Mouse (Mus musculus) gastrocnemius, adult 2 months (tissue): Measurements from ENCODE around the gene Dmd. TPM values are rescaled to one million over a fixed set of nuclear protein-coding genes. Genes with fewer than 3 reads are reported as not detected.

ENCODE experiments used
- DNase-seq: peaks from one replicate; pipeline ENCODE4 v3.0.0; 2022
- H3K27ac ChIP-seq: fragments of 200-600 bp; 2 replicates; pipeline ENCODE4 v1.8.1; 2022; ENCODE audit warnings: mild to moderate bottlenecking
- H3K4me3 ChIP-seq: fragments of 200-600 bp; 2 replicates; pipeline ENCODE4 v1.8.1; 2022; ENCODE audit warnings: mild to moderate bottlenecking, moderate library complexity
- CTCF ChIP-seq: fragments of 200-600 bp; IDR thresholded peaks from 2 replicates; pipeline ENCODE4 v1.8.1; 2022; ENCODE audit warnings: antibody characterized with exemption, mild to moderate bottlenecking, moderate library complexity
- intact Hi-C: fragments of 180-260 bp; cut with DNase I; formaldehyde crosslinking; loops from one replicate; pipeline ENCODE4 v1.15.1; 2025
- total RNA-seq, 2 experiments: library from RNA; stranded (reverse); gene quantifications; 2 replicates each; pipeline ENCODE4 v1.2.3; 2021

The Dmd gene
- total RNA-seq, 2 experiments from 2014 or later, result 103 to 111 TPM

DNA sequence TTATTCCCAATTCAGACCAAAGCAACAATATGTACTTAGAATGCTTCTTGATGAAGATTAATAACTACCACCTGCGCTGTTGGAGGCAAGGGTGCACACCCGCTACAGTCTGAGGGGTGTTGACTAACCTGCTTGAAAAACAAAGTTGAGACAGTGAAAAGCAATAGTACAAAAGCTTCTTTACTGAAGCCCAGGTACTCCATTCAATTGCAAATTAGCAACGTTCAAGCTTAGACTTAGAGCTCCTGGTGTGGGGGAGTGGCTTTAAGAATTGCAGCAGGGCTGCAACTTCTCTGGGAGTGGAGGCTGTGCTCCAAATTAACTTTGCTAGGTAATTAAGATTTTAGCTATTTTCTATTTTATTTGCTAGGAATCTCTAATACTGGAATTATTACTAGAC is 1495.3 kb downstream of the Dmd start:
- TF ChIP-seq CTCF, result no peak
- intact Hi-C loops, result no loop called here
- no peak overlapping the region for H3K4me3 ChIP-seq
- no peak overlapping the region for H3K27ac ChIP-seq
- DNase-seq, result no peak

DNA sequence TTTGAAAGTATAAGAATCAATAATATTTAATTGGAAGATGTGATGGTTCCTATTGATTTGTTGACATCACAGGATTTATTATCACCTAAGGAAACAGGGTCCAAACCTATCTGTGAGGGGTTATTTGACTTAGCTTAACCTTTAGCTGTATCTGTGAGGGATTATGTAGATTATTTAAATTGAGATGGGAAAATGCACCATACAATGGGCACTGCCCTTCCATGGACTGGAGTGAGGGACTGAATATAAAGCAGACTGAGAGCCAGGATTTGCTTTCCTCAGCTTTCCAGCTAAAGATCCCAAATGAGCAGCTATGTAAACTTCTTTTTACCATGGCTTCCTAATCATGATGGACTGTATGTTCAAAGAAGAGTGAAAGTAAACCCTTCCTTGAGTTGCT is 1496.0 kb downstream of the Dmd start:
- Histone ChIP-seq H3K4me3 (no peak overlapping the region), H3K27ac (no peak overlapping the region)
- DNase-seq, result no peak
- intact Hi-C loops, result no loop called here
- no peak for TF ChIP-seq CTCF

DNA sequence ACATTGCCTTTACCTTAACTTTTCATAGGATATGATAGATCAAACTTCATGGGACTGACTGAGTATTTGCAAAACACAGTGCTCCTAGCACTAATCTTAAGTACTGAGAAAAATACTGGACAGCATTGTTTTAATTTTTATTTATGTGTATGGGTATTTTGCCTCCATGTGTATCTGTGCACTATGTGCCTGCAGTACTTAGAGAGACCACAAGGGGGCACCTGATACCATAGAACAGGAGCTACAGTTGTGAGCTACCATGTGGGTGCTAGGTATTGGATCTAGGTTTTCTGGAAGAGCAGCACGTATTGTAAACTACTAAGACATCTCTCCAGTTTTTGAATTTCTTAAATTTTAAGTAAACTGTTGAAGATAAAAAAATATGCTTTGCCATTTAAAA is 1505.8 kb downstream of the Dmd start:
- H3K27ac ChIP-seq, result no peak overlapping the region
- no peak for DNase-seq
- TF ChIP-seq CTCF, result peak; percentile 65
- intact Hi-C loops, result no loop called here
- H3K4me3 ChIP-seq, result no peak overlapping the region

DNA sequence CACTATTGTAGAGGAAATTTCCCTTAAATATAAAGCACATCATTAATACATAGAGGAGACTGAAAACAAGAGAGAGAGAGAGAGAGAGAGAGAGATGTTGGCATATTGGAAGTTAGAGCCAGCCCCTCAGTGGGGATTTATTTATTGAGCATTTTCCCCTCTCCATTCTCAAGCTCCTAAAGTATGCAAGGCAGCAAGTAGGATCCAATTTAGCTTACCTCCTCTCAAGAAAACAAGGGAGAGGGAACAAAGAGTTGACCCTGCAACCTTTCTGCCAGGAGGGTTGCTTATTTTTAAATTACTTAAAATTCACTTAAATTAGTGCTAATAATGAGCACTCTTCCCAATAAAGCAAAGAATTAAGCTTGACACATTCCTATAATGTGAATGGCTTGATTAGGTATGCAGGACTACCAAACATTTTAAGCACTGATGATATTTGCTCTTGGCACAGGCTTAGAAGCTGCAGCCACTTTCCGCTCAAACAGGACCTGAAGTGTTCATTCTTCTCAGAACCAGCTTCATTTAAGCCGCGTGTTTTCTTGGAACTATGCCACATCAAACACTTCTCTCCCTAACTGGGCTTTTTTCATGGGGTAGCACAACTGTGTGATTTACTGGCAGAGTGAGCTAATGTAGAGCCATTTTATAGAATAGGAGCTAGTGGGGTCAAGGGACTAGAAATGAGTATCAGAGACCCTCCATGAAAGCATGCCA is 1566.1 kb downstream of the Dmd start:
- intact Hi-C loops, result no loop called here
- Histone ChIP-seq H3K27ac (no peak overlapping the region), H3K4me3 (no peak overlapping the region)
- TF ChIP-seq CTCF, result no peak
- DNase-seq, result no peak

DNA sequence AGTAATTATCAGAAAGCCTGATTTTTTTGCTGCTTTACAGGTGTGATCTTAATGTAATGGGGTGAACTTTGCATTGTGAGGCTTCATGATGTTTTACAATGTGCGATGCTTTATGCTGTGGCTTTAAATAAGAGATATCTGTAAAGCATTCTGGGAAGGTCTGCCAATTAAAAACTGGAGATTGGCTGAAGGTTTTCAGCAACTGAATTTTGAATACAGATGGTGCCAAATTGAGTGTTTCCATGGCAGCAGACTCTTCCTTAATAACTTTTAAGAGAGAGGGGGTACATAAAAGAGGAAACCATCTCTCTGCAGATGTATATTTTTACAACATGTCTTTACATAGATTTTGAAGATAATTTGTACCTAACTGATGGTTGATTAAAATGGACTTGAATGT is 1603.3 kb downstream of the Dmd start:
- no peak overlapping the region for H3K4me3 ChIP-seq
- intact Hi-C loops, result no loop called here
- DNase-seq, result no peak
- TF ChIP-seq CTCF, result no peak
- H3K27ac ChIP-seq, result no peak overlapping the region

DNA sequence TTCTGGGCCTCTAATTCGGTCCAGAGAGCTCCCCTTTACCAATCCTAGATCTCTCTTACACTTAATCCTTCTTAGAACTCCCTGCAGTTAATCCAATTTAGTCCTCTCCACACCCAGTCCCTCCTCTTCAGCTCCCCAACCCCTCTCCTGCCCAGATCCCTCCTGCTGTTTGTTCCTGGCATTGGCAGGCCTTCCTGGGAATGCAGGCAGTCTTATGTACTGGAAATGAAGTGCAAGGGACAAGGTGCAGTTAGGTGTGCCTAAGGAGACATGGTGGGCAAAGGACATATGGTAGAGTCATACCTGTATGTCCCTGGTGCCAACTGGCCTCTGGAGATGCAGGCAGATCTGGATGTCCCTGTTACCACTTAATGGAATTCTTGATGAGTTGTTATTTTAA is 1604.8 kb downstream of the Dmd start:
- DNase-seq, result no peak
- intact Hi-C loops, result no loop called here
- Histone ChIP-seq H3K4me3 (no peak overlapping the region), H3K27ac (no peak overlapping the region)
- no peak for TF ChIP-seq CTCF

DNA sequence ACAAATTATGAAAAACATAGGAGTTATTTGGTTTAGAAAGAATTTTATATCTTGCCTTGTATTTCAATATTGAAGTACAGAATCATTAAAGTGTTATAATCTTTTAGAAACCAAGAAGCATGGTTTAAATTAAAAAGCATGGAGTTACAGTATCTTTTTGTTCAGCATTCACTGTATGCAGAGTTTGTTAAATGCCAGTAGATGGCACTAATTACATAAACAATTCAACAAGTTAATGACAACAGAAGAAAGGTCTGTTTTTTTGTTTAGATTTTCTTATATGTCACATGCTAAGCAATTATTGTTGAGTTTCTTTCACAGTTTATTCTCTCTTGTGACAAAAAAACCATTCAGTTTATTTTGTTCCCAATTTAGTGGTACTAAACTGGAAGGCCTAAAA is 1649.8 kb downstream of the Dmd start:
- H3K4me3 ChIP-seq, result no peak overlapping the region
- no peak for DNase-seq
- intact Hi-C loops, result no loop called here
- no peak overlapping the region for H3K27ac ChIP-seq
- TF ChIP-seq CTCF, result peak; percentile 17; the same call in 1 of the 2 replicates

DNA sequence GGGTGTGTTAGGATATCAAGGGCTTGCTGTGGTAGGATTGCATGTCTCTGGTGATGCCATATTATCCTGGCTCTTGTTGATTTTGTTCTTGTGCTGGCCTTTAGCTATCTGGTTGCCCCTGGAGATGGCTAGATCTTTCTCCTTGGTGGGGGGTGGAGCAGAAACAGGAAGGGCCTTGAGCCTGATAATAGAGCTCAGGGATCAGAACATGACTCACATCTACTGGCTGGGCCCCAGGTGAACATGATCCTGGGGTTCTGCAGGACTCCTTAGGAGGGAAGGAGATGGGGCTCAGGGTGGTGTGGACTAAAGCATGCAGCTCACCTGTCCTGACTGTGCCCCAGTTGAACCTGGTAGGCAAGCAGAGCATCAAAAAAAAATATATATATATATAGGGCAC is 1691.8 kb downstream of the Dmd start:
- TF ChIP-seq CTCF, result no peak
- no peak overlapping the region for H3K4me3 ChIP-seq
- H3K27ac ChIP-seq, result no peak overlapping the region
- intact Hi-C loops, result no loop called here
- DNase-seq, result no peak

DNA sequence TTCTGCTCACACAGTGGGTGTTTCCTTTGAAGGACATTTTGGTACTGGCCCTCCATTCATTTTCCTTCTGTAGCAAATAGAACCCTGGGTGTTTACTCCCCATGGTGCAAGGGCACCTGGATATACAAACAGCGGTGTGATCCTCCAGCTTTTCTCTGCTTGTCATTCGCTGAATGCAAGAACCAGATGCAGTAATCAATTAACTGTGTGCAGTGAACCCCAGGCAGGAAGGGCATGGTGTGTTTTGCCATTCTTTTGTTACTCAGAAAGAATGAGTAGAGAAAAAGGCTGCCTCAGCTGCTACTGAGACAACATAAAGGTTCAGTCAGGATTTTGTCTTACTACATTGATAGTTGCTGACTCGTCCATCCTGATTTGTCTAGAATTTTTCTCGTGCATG is 1799.0 kb downstream of the Dmd start:
- no peak for DNase-seq
- intact Hi-C loops, result no loop called here
- no peak overlapping the region for H3K4me3 ChIP-seq
- no peak for TF ChIP-seq CTCF
- H3K27ac ChIP-seq, result no peak overlapping the region

DNA sequence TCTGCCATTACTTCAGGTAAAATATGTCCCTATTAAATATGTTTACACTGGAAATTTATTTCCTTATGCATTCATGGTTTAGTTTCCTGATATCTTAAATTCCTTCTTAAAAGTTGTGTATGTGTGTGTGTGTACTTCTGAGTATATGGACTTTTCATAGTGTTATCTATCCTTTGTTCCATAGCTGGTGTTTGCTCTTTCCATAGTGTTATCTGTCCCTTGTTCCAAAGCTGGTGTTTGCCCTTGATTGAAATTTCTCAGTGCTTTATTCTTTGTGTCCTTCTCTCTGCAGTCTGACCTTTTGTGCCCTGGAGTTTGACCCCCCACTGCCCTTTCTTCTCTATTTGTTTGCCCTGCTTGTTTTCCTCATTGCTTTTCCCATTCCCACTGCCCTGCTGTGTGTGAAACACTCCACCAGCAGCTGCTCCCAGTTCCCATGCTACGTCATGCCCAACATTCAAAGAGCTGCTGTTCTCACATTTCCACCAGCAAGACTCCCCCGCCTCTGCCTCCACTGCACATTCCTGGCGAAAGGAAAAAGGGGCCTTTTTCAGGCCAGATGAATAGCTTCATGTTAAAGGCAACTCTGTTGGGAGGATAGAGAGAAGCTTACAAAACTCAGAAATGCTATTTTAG is 1911.5 kb downstream of the Dmd start:
- Histone ChIP-seq H3K27ac (no peak overlapping the region), H3K4me3 (no peak overlapping the region)
- intact Hi-C loops, result no loop called here
- DNase-seq, result no peak
- no peak for TF ChIP-seq CTCF

DNA sequence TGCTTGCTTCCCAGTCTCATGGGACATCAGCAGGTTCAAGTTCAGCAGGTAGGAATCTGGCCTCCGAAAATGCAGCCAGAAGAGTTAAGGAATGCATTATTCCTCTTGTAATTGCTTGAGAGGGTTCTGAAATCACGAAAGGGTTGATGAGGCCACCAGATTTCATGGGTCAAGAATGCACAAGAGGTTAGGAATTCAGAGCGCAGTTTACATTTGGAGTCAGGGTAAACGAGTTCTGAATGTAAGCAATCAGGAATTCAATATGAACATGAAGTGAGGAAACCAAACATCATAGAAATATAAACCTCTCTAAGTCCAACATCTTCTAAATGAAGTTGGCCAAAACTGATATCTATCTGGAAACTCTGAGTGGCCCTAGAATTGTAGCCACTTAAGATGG is 1924.4 kb downstream of the Dmd start:
- H3K4me3 ChIP-seq, result no peak overlapping the region
- no peak overlapping the region for H3K27ac ChIP-seq
- no peak for DNase-seq
- no peak for TF ChIP-seq CTCF
- intact Hi-C loops, result no loop called here

DNA sequence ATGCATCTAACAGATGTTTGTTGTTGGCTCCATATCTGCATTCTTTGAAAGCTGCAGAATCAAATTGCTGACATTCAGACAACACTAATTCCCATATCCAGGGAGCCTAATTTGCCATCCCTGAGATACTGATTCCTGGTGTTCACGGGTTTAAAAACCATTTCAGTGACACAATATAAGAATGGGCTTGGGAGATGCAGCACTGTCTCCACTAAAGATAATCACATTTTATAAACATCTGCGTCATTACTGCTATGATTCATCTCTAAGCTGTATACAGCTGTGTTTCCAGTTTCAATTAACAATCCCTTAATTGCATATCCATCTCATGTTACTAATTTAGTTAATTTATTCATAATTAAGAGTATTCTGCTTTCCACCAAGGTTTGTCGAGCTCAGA is 1929.5 kb downstream of the Dmd start:
- intact Hi-C loops, result no loop called here
- Histone ChIP-seq H3K4me3 (no peak overlapping the region), H3K27ac (no peak overlapping the region)
- no peak for TF ChIP-seq CTCF
- no peak for DNase-seq

DNA sequence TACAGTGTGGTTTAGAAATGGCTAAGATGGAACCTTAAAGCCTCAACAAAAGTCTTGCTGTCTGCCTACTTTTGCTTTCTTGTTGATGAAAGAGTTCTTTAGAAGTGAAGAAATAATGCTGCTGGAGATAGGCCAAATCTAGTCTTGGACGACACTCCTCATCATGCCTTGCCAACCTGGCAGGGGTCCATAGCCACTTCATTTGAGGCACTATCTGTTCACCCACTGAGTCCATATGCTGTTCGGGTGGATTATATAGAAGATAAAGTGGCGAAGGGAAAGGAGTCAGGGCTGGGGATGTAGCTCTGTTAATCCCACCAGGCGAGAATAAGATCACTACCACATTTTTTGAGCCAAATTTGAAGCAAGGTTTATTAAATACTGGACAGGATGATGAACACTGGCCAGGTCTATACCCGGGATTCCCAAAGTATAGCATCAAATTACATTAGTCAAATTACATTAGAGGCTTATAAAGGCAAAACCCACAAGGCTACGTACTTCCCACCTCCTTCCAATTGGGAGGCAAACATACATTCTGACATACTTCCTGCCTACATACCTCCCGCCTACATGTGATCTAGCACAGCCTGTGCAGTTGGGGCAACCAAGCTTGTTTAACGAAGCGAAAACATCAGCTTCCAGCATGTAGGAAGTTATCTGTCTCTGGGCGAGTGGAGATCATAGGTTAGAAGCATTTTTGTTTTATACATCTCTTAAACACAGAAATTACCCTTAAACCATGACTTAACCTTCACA is 1984.2 kb downstream of the Dmd start:
- no peak overlapping the region for H3K4me3 ChIP-seq
- intact Hi-C loops, result no loop called here
- TF ChIP-seq CTCF, result no peak
- no peak overlapping the region for H3K27ac ChIP-seq
- no peak for DNase-seq

DNA sequence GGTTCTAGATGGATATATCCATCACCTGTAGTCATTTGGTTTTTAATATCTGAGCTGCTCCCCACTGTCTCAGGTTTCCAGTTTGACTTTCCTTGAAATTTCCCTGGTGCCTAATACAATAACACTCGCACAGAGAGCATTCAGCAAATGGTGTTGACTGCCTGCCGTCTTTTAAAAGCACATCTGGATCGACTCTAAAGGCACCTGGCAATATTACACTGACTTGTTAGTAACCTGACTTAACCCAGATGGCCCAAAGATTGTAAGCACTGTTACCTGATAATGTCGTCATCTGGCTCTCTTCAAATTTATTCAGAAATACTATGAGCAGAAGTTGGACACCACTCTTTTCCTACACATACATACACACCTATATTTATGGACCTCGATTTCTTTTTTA is 2011.9 kb downstream of the Dmd start:
- no peak for TF ChIP-seq CTCF
- no peak for DNase-seq
- intact Hi-C loops, result no loop called here
- H3K4me3 ChIP-seq, result no peak overlapping the region
- H3K27ac ChIP-seq, result no peak overlapping the region
